Mouse (Mus musculus): ENCODE data around the gene Stim1. TPM values are rescaled to one million over a fixed set of nuclear protein-coding genes. Genes with fewer than 3 reads are reported as not detected.

Stim1 gene
- polyA plus RNA-seq, 1 experiment, result 84.9 TPM

DNA sequence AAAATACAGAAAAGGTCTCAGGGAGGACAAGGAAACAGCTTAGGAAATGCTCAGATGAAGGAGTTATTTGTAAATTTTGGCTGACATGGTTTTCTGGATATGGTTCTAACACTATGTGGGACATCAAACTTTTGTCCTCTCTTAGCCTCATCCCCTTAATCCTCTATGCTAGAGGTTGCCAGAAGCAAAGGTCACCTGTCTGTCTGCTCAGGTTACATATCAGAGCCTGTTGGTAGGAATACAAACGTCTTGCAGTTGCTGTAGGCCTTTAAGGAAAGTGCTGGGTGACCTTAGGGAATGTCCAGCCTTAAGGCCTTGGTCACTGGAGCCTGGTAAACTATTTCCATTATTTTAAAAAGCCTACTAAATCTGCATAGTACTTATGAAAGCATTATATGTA is 85.8 kb downstream of the Stim1 start:
- Histone ChIP-seq H3K4me1 (ENCODE audit: control insufficient read depth, insufficient read depth, low read length) (peaks cover 2% of the 10 kb centered on the region), H3K27ac (ENCODE audit: insufficient read depth, low read length) (no peak overlapping the region), H3K27me3 (ENCODE audit: control insufficient read depth, insufficient read depth, low read length) (no peaks in the 10 kb centered on the region), H3K4me3 (replicated peaks; ENCODE audit: insufficient read depth, low read depth, low read length) (no peak overlapping the region)
- no peak for DNase-seq
- TF ChIP-seq POLR2A (IDR thresholded peaks at IDR 0.05; ENCODE audit: borderline replicate concordance, insufficient read depth, low read length) (no peak), CTCF (IDR thresholded peaks at IDR 0.05; ENCODE audit: borderline replicate concordance, insufficient read depth, low read depth, low read length) (no peak)
- 52% methylated on average over 1 of the region's 1 CpGs for WGBS

DNA sequence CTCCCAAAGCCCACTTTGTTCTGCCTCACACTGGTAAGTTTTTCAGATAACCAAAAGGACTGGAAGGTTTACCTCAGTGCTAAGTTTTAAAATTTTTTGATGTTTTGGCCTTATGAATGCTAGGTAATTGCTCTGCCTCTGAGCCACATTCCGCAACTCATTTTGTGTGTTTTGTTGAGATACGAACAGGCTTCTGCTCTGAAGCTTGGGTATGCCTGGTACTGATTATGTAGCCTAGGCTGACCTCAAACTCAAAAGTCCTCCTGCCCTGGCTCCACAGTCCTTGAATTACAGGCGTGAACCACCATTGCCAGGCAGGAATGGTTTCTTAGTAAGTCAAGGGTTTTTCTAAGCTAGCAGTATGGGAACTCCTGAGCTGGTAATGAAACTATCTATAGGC is 90.5 kb downstream of the Stim1 start:
- no peak overlapping the region for H3K27ac ChIP-seq (ENCODE audit: insufficient read depth, low read length)
- 95% methylated on average over 3 of the region's 3 CpGs for WGBS

DNA sequence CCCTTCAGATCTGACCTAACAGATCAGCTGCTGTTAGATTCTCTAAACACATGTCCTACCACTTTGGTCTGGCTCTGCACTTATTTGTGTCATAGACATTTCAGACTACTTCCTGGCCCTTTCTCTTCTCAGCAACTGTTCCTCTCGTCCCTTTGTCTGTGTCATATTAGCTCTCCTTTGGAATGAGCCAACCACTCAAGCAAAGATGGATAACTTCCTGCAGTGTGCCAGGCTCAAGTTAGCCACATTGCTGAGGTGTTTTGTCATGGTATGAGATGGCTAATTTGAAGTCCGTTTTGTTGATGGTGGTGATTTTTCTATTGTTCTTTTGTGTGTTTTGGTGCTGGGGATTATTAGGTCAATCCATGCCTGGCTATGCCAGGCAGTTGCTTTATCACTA is 93.7 kb downstream of the Stim1 start:
- Histone ChIP-seq H3K27ac (ENCODE audit: insufficient read depth, low read length) (no peak overlapping the region), H3K4me3 (replicated peaks; ENCODE audit: insufficient read depth, low read depth, low read length) (no peak overlapping the region), H3K4me1 (ENCODE audit: control insufficient read depth, insufficient read depth, low read length) (peaks cover 5% of the 10 kb centered on the region), H3K27me3 (ENCODE audit: control insufficient read depth, insufficient read depth, low read length) (no peaks in the 10 kb centered on the region)
- 27% methylated on average over 2 of the region's 2 CpGs for WGBS
- DNase-seq, result no peak
- TF ChIP-seq POLR2A (IDR thresholded peaks at IDR 0.05; ENCODE audit: borderline replicate concordance, insufficient read depth, low read length), result no peak
- no peak for TF ChIP-seq CTCF (IDR thresholded peaks at IDR 0.05; ENCODE audit: borderline replicate concordance, insufficient read depth, low read depth, low read length)

More for the DNA sequence above, 90.5 kb downstream of the Stim1 start:
- DNase-seq, result no peak
- no peak for TF ChIP-seq CTCF (IDR thresholded peaks at IDR 0.05; ENCODE audit: borderline replicate concordance, insufficient read depth, low read depth, low read length)
- TF ChIP-seq POLR2A (IDR thresholded peaks at IDR 0.05; ENCODE audit: borderline replicate concordance, insufficient read depth, low read length), result no peak
- no peaks in the 10 kb centered on the region for H3K27me3 ChIP-seq (ENCODE audit: control insufficient read depth, insufficient read depth, low read length)
- H3K4me1 ChIP-seq (ENCODE audit: control insufficient read depth, insufficient read depth, low read length), result no peaks in the 10 kb centered on the region
- H3K4me3 ChIP-seq (replicated peaks; ENCODE audit: insufficient read depth, low read depth, low read length), result no peak overlapping the region

DNA sequence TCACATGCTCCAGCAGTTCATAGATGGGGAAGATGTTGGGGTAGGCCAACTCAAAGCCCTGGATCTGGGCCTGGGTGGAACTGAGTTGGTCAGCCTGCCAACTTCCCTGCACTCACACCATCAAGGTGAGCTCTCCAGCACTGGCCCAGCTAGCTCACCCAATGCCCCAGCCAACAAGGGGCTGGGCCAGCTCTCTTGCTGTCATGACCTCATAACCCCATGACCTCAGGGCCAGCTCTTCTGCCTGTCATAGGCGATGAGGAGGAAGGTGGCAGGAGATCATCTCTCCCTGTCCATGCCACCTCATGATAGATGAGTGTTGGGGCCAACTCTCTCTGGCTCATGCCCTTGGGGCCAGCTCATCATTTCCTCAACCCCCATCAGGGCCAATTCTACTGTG is 96.2 kb downstream of the Stim1 start:
- no peak for DNase-seq
- no peaks in the 10 kb centered on the region for H3K27me3 ChIP-seq (ENCODE audit: control insufficient read depth, insufficient read depth, low read length)
- no peak overlapping the region for H3K27ac ChIP-seq (ENCODE audit: insufficient read depth, low read length)
- TF ChIP-seq POLR2A (IDR thresholded peaks at IDR 0.05; ENCODE audit: borderline replicate concordance, insufficient read depth, low read length) (no peak), CTCF (IDR thresholded peaks at IDR 0.05; ENCODE audit: borderline replicate concordance, insufficient read depth, low read depth, low read length) (no peak)
- WGBS, result 59% methylated on average over 1 of the region's 1 CpGs
- peaks cover 5% of the 10 kb centered on the region for H3K4me1 ChIP-seq (ENCODE audit: control insufficient read depth, insufficient read depth, low read length)
- no peak overlapping the region for H3K4me3 ChIP-seq (replicated peaks; ENCODE audit: insufficient read depth, low read depth, low read length)

DNA sequence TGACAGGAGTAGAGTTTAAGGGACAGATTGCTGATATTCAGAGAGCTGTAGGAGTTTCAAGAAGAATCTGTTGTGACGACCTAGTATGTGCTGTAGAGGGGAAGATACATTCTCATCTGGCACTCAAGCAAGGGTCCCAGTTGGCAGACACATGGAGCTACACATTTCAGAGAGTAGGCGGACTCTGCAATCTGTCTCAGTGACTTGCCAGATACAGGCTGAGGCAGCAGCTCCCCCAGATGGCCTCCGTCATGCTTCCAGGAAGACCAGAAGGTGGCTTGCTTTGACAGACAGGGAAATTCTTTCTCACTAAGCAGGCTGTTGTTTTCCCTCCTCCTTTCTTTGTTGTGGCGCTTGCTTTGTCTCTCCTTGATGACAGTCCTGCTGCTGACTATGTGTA is 102.1 kb downstream of the Stim1 start:
- 4% methylated on average over 4 of the region's 4 CpGs for WGBS
- TF ChIP-seq POLR2A (IDR thresholded peaks at IDR 0.05; ENCODE audit: borderline replicate concordance, insufficient read depth, low read length) (no peak), CTCF (IDR thresholded peaks at IDR 0.05; ENCODE audit: borderline replicate concordance, insufficient read depth, low read depth, low read length) (peak; percentile 58)
- no peak overlapping the region for H3K27ac ChIP-seq (ENCODE audit: insufficient read depth, low read length)

DNA sequence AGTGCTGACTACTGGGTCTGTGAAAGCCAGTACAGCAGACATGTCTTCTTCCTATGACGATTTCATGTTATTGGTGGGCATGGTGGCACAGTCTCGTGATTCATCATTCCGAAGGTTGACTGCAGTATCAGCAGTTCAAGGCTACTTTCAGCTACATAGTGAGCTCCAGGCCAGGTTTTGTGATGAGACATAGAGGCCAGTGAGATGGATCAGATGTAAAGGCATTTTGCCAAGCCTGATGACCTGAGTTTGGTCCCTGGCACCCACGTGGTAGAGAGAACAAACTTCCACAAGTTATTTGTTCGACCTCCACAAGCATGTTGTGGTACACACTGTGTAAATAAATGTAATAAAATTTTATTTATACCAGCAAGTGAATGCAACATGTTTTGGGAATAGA is 102.9 kb downstream of the Stim1 start:
- Histone ChIP-seq H3K27me3 (ENCODE audit: control insufficient read depth, insufficient read depth, low read length) (no peaks in the 10 kb centered on the region), H3K4me1 (ENCODE audit: control insufficient read depth, insufficient read depth, low read length) (peaks cover 3% of the 10 kb centered on the region; the same call in 1 of the 2 replicates), H3K27ac (ENCODE audit: insufficient read depth, low read length) (no peak overlapping the region), H3K4me3 (replicated peaks; ENCODE audit: insufficient read depth, low read depth, low read length) (no peak overlapping the region)
- 70% methylated on average over 5 of the region's 5 CpGs for WGBS
- TF ChIP-seq POLR2A (IDR thresholded peaks at IDR 0.05; ENCODE audit: borderline replicate concordance, insufficient read depth, low read length) (no peak), CTCF (IDR thresholded peaks at IDR 0.05; ENCODE audit: borderline replicate concordance, insufficient read depth, low read depth, low read length) (no peak)
- DNase-seq, result peak in 1 of 2 experiments; percentile 18

More for the DNA sequence above, 102.1 kb downstream of the Stim1 start:
- no peak overlapping the region for H3K4me3 ChIP-seq (replicated peaks; ENCODE audit: insufficient read depth, low read depth, low read length)
- peaks cover 3% of the 10 kb centered on the region; the same call in 1 of the 2 replicates for H3K4me1 ChIP-seq (ENCODE audit: control insufficient read depth, insufficient read depth, low read length)
- DNase-seq, result peak; percentile 84 to 92
- no peaks in the 10 kb centered on the region for H3K27me3 ChIP-seq (ENCODE audit: control insufficient read depth, insufficient read depth, low read length)

DNA sequence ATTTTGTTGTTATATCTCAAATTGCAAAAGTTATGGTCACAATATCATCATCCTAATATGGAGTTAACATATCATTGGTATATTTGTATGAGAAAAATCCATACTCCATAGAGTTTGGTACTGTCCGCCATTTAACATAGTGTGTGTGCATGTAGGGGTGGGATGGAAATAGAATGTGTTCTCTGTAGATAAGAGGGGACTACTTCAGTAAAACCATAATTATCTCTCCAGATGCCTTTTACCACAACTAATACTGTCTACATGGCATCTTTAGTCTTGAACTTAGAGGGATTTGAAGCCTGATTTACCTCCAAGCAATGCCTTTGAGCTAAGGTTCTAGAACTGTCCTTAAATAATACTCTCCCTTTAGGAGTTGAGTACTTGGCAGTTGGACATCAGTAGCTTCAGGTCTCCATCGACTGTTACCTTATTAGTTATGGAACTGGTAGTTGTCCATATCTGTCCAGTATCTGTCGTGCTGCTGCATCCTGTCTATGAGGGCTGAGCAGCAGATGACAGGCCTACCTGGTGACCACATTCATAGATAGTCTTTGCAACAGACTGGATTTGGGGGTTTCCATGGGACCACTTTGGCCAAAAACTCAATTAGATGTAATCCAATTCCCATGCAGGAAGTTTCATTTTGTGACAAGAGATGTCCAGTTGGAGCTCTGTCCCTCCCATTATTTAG is 105.9 kb downstream of the Stim1 start:
- Histone ChIP-seq H3K4me1 (ENCODE audit: control insufficient read depth, insufficient read depth, low read length) (peaks cover 3% of the 10 kb centered on the region; the same call in 1 of the 2 replicates), H3K27ac (ENCODE audit: insufficient read depth, low read length) (no peak overlapping the region), H3K27me3 (ENCODE audit: control insufficient read depth, insufficient read depth, low read length) (no peaks in the 10 kb centered on the region), H3K4me3 (replicated peaks; ENCODE audit: insufficient read depth, low read depth, low read length) (no peak overlapping the region)
- WGBS, result 97% methylated on average over 3 of the region's 3 CpGs
- TF ChIP-seq CTCF (IDR thresholded peaks at IDR 0.05; ENCODE audit: borderline replicate concordance, insufficient read depth, low read depth, low read length) (no peak), POLR2A (IDR thresholded peaks at IDR 0.05; ENCODE audit: borderline replicate concordance, insufficient read depth, low read length) (no peak)
- no peak for DNase-seq

DNA sequence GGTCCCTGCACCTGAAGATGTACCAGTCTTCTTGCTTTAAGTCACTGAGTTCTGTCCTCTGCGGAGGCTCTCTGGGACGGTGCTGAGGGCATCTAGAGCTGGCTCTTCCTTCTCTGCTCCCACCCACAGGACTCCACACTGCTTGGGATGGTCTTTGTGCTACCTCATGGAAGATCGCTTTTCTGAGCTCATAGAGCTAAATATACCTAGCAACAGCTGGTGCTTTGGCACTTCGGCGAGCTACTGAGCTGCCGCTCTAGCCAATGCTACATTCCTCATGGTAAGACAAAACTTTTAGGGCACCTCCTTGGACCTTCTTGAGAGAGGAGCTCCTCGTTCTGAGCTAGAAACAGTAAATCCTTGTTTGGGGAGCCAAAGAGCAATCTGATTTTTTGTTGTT is 115.6 kb downstream of the Stim1 start:
- TF ChIP-seq POLR2A (IDR thresholded peaks at IDR 0.05; ENCODE audit: borderline replicate concordance, insufficient read depth, low read length) (no peak), CTCF (IDR thresholded peaks at IDR 0.05; ENCODE audit: borderline replicate concordance, insufficient read depth, low read depth, low read length) (no peak)
- 41% methylated on average over 7 of the region's 7 CpGs for WGBS
- Histone ChIP-seq H3K27ac (ENCODE audit: insufficient read depth, low read length) (no peak overlapping the region), H3K4me1 (ENCODE audit: control insufficient read depth, insufficient read depth, low read length) (no peaks in the 10 kb centered on the region), H3K27me3 (ENCODE audit: control insufficient read depth, insufficient read depth, low read length) (no peaks in the 10 kb centered on the region), H3K4me3 (replicated peaks; ENCODE audit: insufficient read depth, low read depth, low read length) (no peak overlapping the region)
- DNase-seq, result peak in 1 of 2 experiments; percentile 32
